Mouse (Mus musculus): Measurements from ENCODE around the gene Olfr194.
"Not testable (repeated sequence)": the region's sequence is repeated elsewhere in the genome, so short reads cannot be mapped to it uniquely, and the experiment has no call there.

The Olfr194 gene

DNA sequence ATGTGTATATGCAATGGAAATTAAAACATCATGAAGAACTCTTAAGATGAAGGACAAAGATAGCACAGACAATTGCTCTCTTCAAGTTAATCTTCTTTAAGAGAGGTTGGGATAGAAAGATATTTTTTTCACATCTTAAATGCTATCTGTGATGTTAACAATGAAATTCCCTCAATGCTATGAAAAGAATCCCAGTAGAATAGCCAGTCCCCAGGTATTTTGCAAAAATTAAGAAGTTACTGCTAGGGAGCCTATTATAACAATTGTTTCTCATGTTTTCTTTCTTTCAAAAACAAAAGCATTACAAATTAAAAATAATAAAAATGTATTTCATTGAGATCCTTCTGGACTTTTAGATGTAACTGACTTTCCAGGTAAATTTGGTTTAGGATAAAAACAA is at the start of gene Olfr194:
Gene Olfr194, minus strand, starts transcription at position 101 of the 400 bp plus-strand sequence.
- DNase-seq, result no peak

- no peak for DNase-seq
These were observed 49.5 kb upstream of the Olfr194 start, which contains the start of gene Olfr196 for GRCm38 (mm10) chr16:59170354-59170753. Gene Olfr196, minus strand, starts transcription at chr16:59170454.

DNA sequence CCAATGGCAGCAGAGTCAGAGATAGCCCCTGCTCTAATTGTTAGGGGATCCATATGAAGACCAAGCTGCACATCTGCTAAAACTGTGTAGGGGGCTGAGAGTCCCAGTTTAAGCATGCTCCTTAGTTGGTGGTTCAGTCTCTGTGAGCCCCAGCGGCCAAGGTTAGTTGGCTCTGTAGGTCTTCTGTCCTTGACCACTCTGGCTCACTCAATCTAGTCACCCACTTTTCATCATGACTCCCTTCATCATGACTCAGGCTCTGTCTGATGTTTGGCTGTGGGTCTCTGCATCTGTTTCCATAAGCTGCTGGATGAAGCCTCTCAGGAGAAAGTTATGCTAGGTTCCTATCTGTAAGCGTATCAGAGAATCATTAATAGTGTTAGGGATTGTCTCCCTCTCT is 31.1 kb upstream of the Olfr194 start:
- DNase-seq, result no peak

DNA sequence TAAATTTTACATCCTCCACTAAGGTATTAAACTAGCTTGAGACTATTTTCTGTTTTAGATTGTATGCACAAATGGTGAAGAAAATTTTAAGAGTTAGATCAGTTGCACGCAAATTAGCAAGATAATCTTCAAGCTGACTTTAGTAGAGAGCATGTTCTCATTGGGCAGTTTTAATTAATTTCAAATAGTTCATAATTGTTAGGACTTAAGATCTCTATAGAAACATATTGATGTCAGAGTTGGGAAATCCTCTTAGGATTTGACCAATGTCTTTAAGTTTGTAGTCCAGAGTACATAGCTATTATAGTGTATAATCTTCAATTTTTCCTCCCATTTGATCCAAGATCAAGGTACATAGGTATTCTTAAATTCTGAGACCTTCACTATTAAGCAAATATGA is 25.9 kb upstream of the Olfr194 start, which contains the start of gene Olfr195:
Gene Olfr195, plus strand, starts transcription at position 301 of the 400 bp plus-strand sequence.
- DNase-seq, result no peak

GRCm38 (mm10) chr16:59141105-59141504 is 20.2 kb upstream of the Olfr194 start:
- DNase-seq, result no peak

- DNase-seq, result no peak
These were observed 9.9 kb upstream of the Olfr194 start for GRCm38 (mm10) chr16:59130740-59131139.

DNA sequence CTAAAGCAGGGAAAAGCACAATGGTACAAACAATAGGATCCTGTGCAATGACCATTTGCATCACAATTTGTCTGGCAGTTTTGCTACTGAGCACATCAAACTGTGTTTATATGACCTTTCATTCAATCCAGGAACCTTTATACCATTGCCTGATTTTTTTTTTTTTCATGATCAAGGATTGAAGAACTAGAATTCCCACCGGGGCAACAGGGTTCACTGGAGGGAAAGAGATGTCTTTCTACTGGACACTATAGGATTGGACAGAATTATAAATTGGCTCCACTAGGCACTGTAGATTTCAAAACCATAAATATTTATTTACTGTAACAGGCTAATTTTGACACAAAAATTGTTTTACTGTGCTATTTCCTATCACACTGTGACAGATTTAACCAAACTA is 9.1 kb downstream of the Olfr194 start, which contains the start of gene Olfr193:
Gene Olfr193, minus strand, starts transcription at position 101 of the 400 bp plus-strand sequence.
- DNase-seq, result no peak

DNA sequence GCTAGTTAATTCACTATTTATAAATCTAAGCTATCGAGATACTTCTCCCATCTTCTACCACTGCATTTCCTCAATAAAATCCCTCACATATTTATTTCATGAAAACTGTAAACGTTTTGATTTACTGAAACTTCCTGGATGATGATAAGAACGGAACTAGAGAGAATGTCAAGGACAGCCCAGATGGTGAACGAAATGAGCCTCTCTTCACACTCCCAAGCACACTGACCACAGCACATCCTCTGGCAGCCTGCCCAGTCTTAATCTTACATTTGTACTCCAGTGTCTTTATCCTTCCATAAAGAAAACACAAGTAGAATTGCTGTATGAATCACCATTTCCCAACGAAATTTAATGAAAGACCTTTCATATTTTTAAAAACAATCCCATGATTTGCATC is 12.3 kb downstream of the Olfr194 start:
- DNase-seq, result not testable (repeated sequence)

- DNase-seq, result no peak
These were observed 15.6 kb downstream of the Olfr194 start for GRCm38 (mm10) chr16:59105312-59105711.

DNA sequence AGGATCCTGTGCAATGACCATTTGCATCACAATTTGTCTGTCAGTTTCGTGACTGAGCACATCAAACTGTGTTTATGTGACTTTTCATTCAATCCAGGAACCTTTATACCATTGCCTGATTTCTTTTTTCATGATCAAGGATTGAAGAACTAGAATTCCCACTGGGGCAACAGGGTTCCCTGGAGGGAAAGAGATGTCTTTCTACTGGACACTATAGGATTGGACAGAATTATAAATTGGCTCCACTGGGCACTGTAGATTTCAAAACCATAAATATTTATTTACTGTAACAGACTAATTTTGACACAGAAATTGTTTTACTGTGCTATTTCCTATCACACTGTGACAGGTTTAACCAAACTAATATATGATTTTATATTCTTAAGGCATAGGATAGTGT is 31.1 kb downstream of the Olfr194 start, which contains the start of gene Olfr191:
Gene Olfr191, minus strand, starts transcription at position 101 of the 400 bp plus-strand sequence.
- not testable (repeated sequence) for DNase-seq

DNA sequence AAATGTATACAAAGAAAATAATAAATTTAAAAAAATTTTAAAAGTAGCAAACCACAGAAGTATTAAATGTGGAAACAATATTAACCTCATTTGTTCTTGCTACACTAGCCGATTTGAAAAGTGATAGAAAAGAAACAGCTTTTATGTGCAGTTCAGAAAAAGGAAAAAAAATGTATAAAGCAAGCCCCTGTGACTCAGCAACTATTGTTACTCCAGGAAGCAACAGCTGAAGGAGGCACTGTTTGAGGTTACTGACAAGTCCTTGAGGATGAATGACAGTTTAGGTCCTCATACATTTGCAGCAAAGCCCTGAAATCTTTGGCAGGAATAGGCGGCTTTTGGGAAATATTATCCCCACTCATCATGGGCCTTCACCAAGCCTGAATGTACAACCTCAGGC is 39.8 kb downstream of the Olfr194 start:
- not testable (repeated sequence) for DNase-seq

GRCm38 (mm10) chr16:59077905-59078304 is 43.0 kb downstream of the Olfr194 start, which contains the start of gene Olfr190:
Gene Olfr190, minus strand, starts transcription at chr16:59078005.
- no peak for DNase-seq

DNA sequence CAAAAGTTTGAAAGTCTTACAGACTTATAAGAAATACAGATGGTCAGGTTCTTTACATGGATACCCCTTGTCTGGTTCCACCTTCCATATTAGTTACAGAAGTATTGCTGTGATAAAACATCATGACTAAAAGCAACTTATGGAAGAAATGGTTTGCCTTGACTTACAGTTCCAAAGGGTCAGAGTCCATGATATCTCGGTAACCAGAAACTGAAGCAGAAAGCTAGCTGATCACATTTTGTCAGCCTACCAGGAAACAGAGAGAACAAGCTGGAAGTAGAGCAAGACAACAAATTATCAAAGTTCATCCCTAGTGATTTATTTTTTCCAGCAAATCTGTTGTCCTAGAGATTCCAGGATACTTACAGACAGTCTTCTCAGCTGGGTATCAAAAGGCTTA is 47.3 kb downstream of the Olfr194 start:
- no peak for DNase-seq

DNA sequence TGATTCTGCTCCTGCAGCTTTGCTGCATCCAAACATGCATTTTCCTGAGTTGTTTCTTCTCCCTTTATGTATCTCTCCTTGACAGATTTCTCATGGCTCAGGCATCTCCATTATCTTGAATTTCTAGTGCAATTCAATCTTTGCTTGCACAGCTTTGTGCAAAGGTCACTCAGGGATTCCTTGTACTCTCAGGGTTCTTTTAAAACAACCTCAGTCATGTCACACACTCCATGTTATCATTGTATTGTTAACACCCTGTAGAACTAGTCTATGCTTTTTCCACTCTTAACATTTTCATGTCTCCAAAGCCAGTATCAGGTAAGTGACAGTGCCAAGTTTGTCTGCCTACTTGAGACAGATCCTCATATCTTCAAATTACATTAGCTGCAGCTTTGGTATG is 49.1 kb downstream of the Olfr194 start:
- DNase-seq, result no peak

Data from kidney, adult 18-20 months (tissue).